Mouse (Mus musculus) spleen, adult 2 months (tissue): ENCODE results near the gene Fkbp14. TPM values are rescaled to one million over a fixed set of nuclear protein-coding genes. Genes with fewer than 3 reads are reported as not detected.

ENCODE experiments used
- DNase-seq, 2 experiments: peaks; one replicate each; pipeline versions ENCODE4 v3.0.0 to v3.0.0-alpha.2; 2012 to 2021; ENCODE audit warnings: low spot score in 2 of 2, low read depth in 1 of 2
- H3K27ac ChIP-seq: fragments of 200-500 bp; 2 replicates; pipeline ENCODE4 v1.5.1; 2012; ENCODE audit warnings: low read length, inconsistent platforms; ENCODE audit not compliant: insufficient read depth
- H3K27me3 ChIP-seq: fragments of 200-500 bp; 2 replicates; pipeline ENCODE4 v1.6.1; 2012; ENCODE audit warnings: mild to moderate bottlenecking, moderate library complexity, low read length, inconsistent platforms; ENCODE audit not compliant: control insufficient read depth, insufficient read depth
- H3K36me3 ChIP-seq: fragments of 200-500 bp; 2 replicates; pipeline ENCODE4 v1.6.1; 2012; ENCODE audit warnings: mild to moderate bottlenecking, low read length, inconsistent platforms; ENCODE audit not compliant: control insufficient read depth, insufficient read depth
- H3K4me1 ChIP-seq: fragments of 200-500 bp; 2 replicates; pipeline ENCODE4 v1.6.1; 2011; ENCODE audit warnings: inconsistent platforms; ENCODE audit not compliant: control insufficient read depth, insufficient read depth, insufficient read length
- H3K4me3 ChIP-seq: fragments of 200-500 bp; 2 replicates; pipeline ENCODE4 v1.5.1; 2011; ENCODE audit warnings: mild to moderate bottlenecking, inconsistent platforms; ENCODE audit not compliant: insufficient read depth, insufficient read length; ENCODE audit errors: extremely low read depth
- CTCF ChIP-seq: fragments of 200-500 bp; IDR thresholded peaks from 2 replicates; pipeline ENCODE4 v1.5.1; 2011; ENCODE audit warnings: mild to moderate bottlenecking, inconsistent platforms; ENCODE audit not compliant: insufficient read depth, insufficient read length, insufficient replicate concordance; ENCODE audit errors: extremely low read depth
- POLR2A ChIP-seq: fragments of 200-500 bp; IDR thresholded peaks from 2 replicates; pipeline ENCODE4 v1.6.1; 2011; ENCODE audit warnings: low read depth, low read length, inconsistent platforms
- WGBS: fragments of 180-500 bp; shearing (Covaris S2); methylation state at CpG from one replicate; pipeline ENCODE4 v1.1.7; 2018; 5-methylcytosine and 5-hydroxymethylcytosine counted together
- polyA plus RNA-seq: library from polyadenylated mRNA; depleted of rRNA; stranded (reverse); fragments of >200 nt; gene quantifications from 2 replicates; pipeline ENCODE4 v1.2.3, GENCODE M21; 2012

Fkbp14 gene
- polyA plus RNA-seq, 1 experiment, result 0.69 TPM

GRCm38 (mm10) chr6:54620357-54620756 is 23.2 kb upstream of the Fkbp14 start:
- Histone ChIP-seq H3K27ac (no peak overlapping the region), H3K27me3 (no peaks in the 10 kb centered on the region), H3K4me3 (no peak overlapping the region), H3K4me1 (no peaks in the 10 kb centered on the region), H3K36me3 (no peaks in the 10 kb centered on the region)
- 59% methylated on average over 4 of the region's 4 CpGs for WGBS
- no peak for TF ChIP-seq POLR2A
- no peak for TF ChIP-seq CTCF
- no peak for DNase-seq

- no peak for TF ChIP-seq POLR2A
- no peak for TF ChIP-seq CTCF
- Histone ChIP-seq H3K36me3 (no peaks in the 10 kb centered on the region), H3K27ac (no peak overlapping the region), H3K27me3 (no peaks in the 10 kb centered on the region), H3K4me1 (no peaks in the 10 kb centered on the region), H3K4me3 (no peak overlapping the region)
- no peak for DNase-seq
- 96% methylated on average over 7 of the region's 7 CpGs for WGBS
Measured at GRCm38 (mm10) chr6:54619530-54619929, 22.4 kb upstream of the Fkbp14 start.

GRCm38 (mm10) chr6:54617363-54617762 is 20.3 kb upstream of the Fkbp14 start:
- DNase-seq, result no peak
- no peaks in the 10 kb centered on the region for H3K27me3 ChIP-seq
- TF ChIP-seq POLR2A (no peak), CTCF (no peak)
- no peaks in the 10 kb centered on the region for H3K36me3 ChIP-seq
- 89% methylated on average over 3 of the region's 3 CpGs for WGBS
- no peaks in the 10 kb centered on the region for H3K4me1 ChIP-seq
- no peak overlapping the region for H3K27ac ChIP-seq
- H3K4me3 ChIP-seq, result no peak overlapping the region

GRCm38 (mm10) chr6:54606241-54606640 is 9.1 kb upstream of the Fkbp14 start:
- H3K4me3 ChIP-seq, result no peak overlapping the region
- H3K4me1 ChIP-seq, result no peaks in the 10 kb centered on the region
- DNase-seq, result no peak
- no peaks in the 10 kb centered on the region for H3K36me3 ChIP-seq
- H3K27ac ChIP-seq, result no peak overlapping the region
- TF ChIP-seq POLR2A (no peak), CTCF (no peak)
- WGBS, result 85% methylated on average over 4 of the region's 4 CpGs
- no peaks in the 10 kb centered on the region for H3K27me3 ChIP-seq

- H3K27ac ChIP-seq, result no peak overlapping the region
- no peaks in the 10 kb centered on the region for H3K4me1 ChIP-seq
- 98% methylated on average over 1 of the region's 1 CpGs for WGBS
- no peak overlapping the region for H3K4me3 ChIP-seq
- no peak for DNase-seq
- no peaks in the 10 kb centered on the region for H3K27me3 ChIP-seq
- TF ChIP-seq POLR2A, result no peak
- TF ChIP-seq CTCF, result no peak
- H3K36me3 ChIP-seq, result no peaks in the 10 kb centered on the region
Measured at GRCm38 (mm10) chr6:54604001-54604715, 7.0 kb upstream of the Fkbp14 start.

GRCm38 (mm10) chr6:54602891-54603290 is 5.8 kb upstream of the Fkbp14 start:
- WGBS, result 88% methylated on average over 2 of the region's 2 CpGs
- Histone ChIP-seq H3K4me3 (no peak overlapping the region), H3K27me3 (no peaks in the 10 kb centered on the region), H3K27ac (no peak overlapping the region), H3K4me1 (no peaks in the 10 kb centered on the region), H3K36me3 (no peaks in the 10 kb centered on the region)
- no peak for DNase-seq
- TF ChIP-seq CTCF (no peak), POLR2A (no peak)

- H3K4me1 ChIP-seq, result no peaks in the 10 kb centered on the region
- no peaks in the 10 kb centered on the region for H3K36me3 ChIP-seq
- TF ChIP-seq CTCF, result no peak
- TF ChIP-seq POLR2A, result no peak
- H3K27ac ChIP-seq, result no peak overlapping the region
- DNase-seq, result no peak
- no peak overlapping the region for H3K4me3 ChIP-seq
- no peaks in the 10 kb centered on the region; the same call in 1 of the 2 replicates for H3K27me3 ChIP-seq
- WGBS, result 81% methylated on average over 5 of the region's 5 CpGs
Measured at GRCm38 (mm10) chr6:54600681-54601347, 3.7 kb upstream of the Fkbp14 start.
